Mouse (Mus musculus) testis, adult 2 months (tissue): ENCODE measurements at regions not wholly inside any gene's neighbourhood (a gene's known extent, or its start where the extent isn't known, plus 50 kb on each side); places are given as distances from the start of the nearest gene placed in this dataset.
"Not testable (repeated sequence)": the region's sequence is repeated elsewhere in the genome, so short reads cannot be mapped to it uniquely, and the experiment has no call there.

Experiments
- CTCF ChIP-seq: fragments of 200-500 bp; IDR thresholded peaks from 2 replicates; pipeline ENCODE4 v1.5.1; 2012; ENCODE audit warnings: low read depth, mild to moderate bottlenecking, inconsistent platforms, low read length, moderate library complexity; ENCODE audit not compliant: control insufficient read depth, insufficient read depth, insufficient replicate concordance
- POLR2A ChIP-seq: fragments of 200-500 bp; IDR thresholded peaks from 2 replicates; pipeline ENCODE4 v1.6.1; 2012; ENCODE audit warnings: low read depth, mild to moderate bottlenecking, inconsistent platforms, low read length, moderate library complexity; ENCODE audit not compliant: control insufficient read depth

DNA sequence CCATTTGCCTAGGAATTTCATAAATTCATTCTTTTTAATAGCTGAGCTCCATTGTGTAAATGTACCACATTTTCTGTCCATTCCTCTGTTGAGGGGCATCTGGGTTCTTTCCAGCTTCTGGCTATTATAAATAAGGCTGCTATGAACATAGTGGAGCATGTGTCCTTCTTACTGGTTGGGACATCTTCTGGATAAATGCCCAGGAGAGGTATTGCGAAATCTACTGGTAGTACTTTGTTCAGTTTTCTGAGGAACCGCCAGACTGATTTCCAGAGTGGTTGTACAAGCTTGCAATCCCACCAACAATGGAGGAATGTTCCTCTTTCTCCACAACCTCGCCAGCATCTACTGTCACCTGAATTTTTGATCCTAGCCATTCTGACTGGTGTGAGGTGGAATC is 583.8 kb upstream of the Pdzrn3 start:
- not testable (repeated sequence) for TF ChIP-seq POLR2A, CTCF
